Mouse (Mus musculus) hindbrain, embryonic 10.5 days (tissue): ENCODE data around the gene Foxc2. TPM values are rescaled to one million over a fixed set of nuclear protein-coding genes. Genes with fewer than 3 reads are reported as not detected.
"Not testable (repeated sequence)": the region's sequence is repeated elsewhere in the genome, so short reads cannot be mapped to it uniquely, and the experiment has no call there.

ENCODE experiments used
- DNase-seq: peaks from one replicate; pipeline ENCODE4 v3.0.0-alpha.2; 2017; ENCODE audit warnings: low spot score
- H3K27ac ChIP-seq: fragments of 300-500 bp; sonication (generic); 2 replicates; pipeline ENCODE4 v1.5.1; 2016; ENCODE audit warnings: mild to moderate bottlenecking, moderate library complexity
- H3K27me3 ChIP-seq: fragments of 300-500 bp; sonication (generic); 2 replicates; pipeline ENCODE4 v1.6.1; 2016; ENCODE audit warnings: mild to moderate bottlenecking; ENCODE audit not compliant: poor library complexity, insufficient read depth, severe bottlenecking
- H3K36me3 ChIP-seq: fragments of 300-500 bp; sonication (generic); 2 replicates; pipeline ENCODE4 v1.6.1; 2016; ENCODE audit warnings: mild to moderate bottlenecking, moderate library complexity
- H3K4me1 ChIP-seq: fragments of 300-500 bp; sonication (generic); replicated peaks from 2 replicates; pipeline ENCODE4 v1.6.1; 2016; ENCODE audit warnings: mild to moderate bottlenecking
- H3K4me3 ChIP-seq: fragments of 300-500 bp; sonication (generic); 2 replicates; pipeline ENCODE4 v1.5.1; 2016; ENCODE audit warnings: mild to moderate bottlenecking, moderate library complexity
- H3K9me3 ChIP-seq: fragments of 300-500 bp; sonication (generic); 2 replicates; pipeline ENCODE4 v1.6.1; 2016; ENCODE audit warnings: mild to moderate bottlenecking, moderate library complexity
- WGBS: fragments of 180-500 bp; shearing (Covaris S2); methylation state at CpG from one replicate; pipeline ENCODE4 v1.1.7; 2016; 5-methylcytosine and 5-hydroxymethylcytosine counted together
- polyA plus RNA-seq: library from polyadenylated mRNA; unstranded; fragments of >200 nt; fragmentation: Nextera tagmentation; extraction: Ambion mirVana; gene quantifications from 2 replicates; pipeline ENCODE4 v1.2.1, GENCODE M21; 2016

Foxc2 gene
- polyA plus RNA-seq, 1 experiment from 2014 or later, result 13.7 TPM

DNA sequence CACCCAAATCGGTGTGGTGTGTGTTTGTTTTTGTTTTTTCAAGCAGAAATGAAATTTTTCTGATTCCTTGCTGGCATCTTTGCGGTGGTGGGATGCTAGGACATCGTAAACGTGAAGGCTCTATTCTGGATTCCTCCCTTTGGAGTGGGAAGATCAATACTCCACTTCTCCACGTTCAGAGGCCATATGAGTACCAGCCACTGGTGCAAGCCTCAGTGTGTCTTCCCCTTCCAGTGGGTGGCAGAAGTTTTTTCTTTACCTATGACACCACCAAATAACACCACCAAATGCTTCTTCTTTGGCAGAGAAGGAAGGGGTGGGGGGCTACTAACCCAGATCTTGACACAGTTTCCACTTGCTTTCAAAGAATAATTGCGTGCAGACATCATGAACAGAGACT lies 10.2 kb downstream of the Foxc2 start:
- Histone ChIP-seq H3K9me3 (no peaks in the 10 kb centered on the region), H3K27ac (no peak overlapping the region), H3K4me1 (peaks cover 40% of the 10 kb centered on the region), H3K4me3 (peak overlapping the region; percentile 51; the same call in 1 of the 2 replicates), H3K36me3 (no peaks in the 10 kb centered on the region), H3K27me3 (peaks cover 100% of the 10 kb centered on the region)
- 5% methylated on average over 6 of the region's 6 CpGs for WGBS
- DNase-seq, result no peak

DNA sequence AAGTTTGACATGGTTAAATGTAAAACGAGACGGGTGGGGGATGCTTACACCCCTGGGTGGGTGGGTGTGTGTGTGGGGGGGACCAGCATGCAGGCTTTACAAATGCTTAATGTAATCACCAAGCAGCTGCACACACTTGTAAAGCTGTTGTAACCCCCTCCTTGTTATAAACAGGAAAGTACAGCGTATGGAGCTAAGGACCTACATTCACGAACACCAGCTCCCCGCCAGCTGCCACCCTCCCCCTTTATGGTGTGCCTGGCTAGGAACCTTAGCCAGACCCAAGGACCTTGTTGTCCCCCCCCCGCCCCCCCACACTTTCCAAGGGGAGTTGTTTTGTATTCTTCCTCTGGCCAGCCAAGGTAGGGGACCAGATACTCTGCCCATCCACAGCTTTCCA lies 10.7 kb downstream of the Foxc2 start:
- peaks cover 99% of the 10 kb centered on the region for H3K27me3 ChIP-seq
- H3K4me1 ChIP-seq, result peaks cover 40% of the 10 kb centered on the region
- WGBS, result 5% methylated on average over 6 of the region's 6 CpGs
- no peak overlapping the region for H3K4me3 ChIP-seq
- no peaks in the 10 kb centered on the region for H3K9me3 ChIP-seq
- no peaks in the 10 kb centered on the region for H3K36me3 ChIP-seq
- DNase-seq, result peak; percentile 15
- no peak overlapping the region for H3K27ac ChIP-seq

DNA sequence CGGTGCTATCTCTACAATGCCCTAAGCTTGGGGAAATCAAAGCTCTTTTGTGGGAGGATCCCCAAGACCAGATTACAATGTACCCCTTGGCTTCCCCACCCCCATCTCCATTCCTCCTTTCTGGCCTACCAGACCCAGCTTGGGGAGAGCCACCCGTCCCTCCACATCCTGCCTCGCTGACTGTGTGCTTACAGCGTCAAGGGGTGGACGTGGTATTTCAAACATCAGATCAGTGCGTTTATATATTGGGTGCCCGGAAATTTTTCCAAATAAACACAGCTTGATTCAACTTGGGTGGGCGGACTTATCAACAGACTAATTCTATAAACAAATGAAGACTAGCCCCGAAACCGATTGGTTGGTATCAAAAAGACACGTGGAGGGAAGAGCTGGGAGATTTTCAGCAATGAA lies 11.3 kb downstream of the Foxc2 start:
- 3% methylated on average over 11 of the region's 11 CpGs for WGBS
- Histone ChIP-seq H3K4me3 (no peak overlapping the region), H3K9me3 (no peaks in the 10 kb centered on the region), H3K27ac (no peak overlapping the region), H3K27me3 (peaks cover 99% of the 10 kb centered on the region), H3K4me1 (peaks cover 40% of the 10 kb centered on the region), H3K36me3 (no peaks in the 10 kb centered on the region)
- DNase-seq, result peak; percentile 23

DNA sequence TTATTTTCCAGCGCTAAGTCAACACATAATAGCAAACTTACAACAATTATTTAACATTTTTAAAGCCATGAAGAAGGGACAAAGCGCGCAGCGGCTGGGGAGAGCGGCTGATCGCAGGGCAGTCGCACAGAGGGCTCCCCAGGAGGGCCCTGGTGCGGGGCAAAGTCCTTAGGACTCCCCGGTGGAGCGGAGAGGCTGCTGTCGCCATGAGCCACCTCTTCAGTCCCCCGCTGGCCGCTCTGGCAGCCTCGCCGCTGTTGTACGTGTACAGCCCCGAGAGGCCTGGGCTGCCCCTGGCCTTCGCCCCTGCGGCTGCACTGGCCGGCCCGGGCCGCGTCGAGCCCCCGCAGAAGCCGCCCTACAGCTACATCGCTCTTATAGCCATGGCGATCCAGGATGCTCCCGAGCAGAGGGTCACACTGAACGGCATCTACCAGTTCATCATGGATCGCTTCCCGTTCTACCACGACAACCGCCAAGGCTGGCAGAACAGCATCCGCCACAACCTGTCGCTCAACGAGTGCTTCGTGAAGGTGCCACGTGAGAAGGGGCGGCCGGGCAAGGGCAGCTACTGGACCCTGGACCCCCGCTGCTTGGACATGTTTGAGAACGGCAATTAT lies 11.9 kb downstream of the Foxc2 start, which contains the start of gene Foxl1:
TSS of gene Foxl1 (plus strand) at position 185 of the 620 bp plus-strand sequence.
- under 1% methylated on average over 43 of the region's 43 CpGs for WGBS
- peaks cover 37% of the 10 kb centered on the region for H3K4me1 ChIP-seq
- DNase-seq, result no peak
- peak within 1 kb of the TSS; percentile 76; the same call in 1 of the 2 replicates for H3K27ac ChIP-seq
- H3K4me3 ChIP-seq, result peak within 1 kb of the TSS; percentile 37
- no peaks in the 10 kb centered on the region for H3K36me3 ChIP-seq
- no peaks in the 10 kb centered on the region for H3K9me3 ChIP-seq
- H3K27me3 ChIP-seq, result peaks cover 98% of the 10 kb centered on the region

DNA sequence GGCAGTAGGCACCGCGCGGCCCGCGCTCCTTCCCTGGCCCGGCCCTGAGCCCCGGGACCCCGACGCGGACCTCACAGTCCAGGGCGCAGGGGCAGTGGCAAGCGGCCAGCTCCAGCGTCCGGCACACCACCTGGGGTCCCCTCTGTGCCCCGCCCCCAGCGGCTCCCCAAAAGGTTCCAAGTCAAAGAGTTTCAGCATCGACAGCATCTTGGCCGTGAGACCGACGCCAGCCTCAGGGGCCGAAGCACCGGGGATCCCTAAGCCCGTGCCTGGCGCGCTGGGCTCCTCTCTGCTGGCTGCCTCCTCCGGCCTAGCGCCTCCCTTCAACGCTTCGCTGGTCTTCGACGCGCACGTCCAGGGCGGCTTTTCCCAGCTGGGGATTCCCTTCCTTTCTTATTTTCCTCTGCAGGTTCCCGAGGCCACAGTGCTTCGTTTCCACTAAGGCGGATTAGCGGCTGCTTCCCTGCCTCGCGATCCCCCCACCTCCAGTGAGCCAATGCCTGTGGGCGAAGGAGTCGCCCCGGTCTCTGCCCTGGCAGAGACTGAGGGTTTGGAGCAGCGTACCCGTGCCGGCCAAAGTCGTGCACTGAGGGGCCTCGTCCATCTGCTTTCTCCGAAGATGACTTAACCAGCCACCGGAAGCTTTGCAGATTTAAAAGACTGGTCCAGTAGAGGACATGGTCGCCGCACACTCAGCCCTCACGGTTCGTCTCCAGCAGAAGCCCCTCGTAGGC lies 12.7 kb downstream of the Foxc2 start:
- H3K4me3 ChIP-seq, result peak overlapping the region; percentile 37
- H3K27ac ChIP-seq, result peak overlapping the region; percentile 17; the same call in 1 of the 2 replicates
- peaks cover 35% of the 10 kb centered on the region for H3K4me1 ChIP-seq
- WGBS, result 2% methylated on average over 55 of the region's 55 CpGs
- H3K27me3 ChIP-seq, result peaks cover 98% of the 10 kb centered on the region
- H3K9me3 ChIP-seq, result no peaks in the 10 kb centered on the region
- no peaks in the 10 kb centered on the region for H3K36me3 ChIP-seq
- peak; percentile 53 for DNase-seq

DNA sequence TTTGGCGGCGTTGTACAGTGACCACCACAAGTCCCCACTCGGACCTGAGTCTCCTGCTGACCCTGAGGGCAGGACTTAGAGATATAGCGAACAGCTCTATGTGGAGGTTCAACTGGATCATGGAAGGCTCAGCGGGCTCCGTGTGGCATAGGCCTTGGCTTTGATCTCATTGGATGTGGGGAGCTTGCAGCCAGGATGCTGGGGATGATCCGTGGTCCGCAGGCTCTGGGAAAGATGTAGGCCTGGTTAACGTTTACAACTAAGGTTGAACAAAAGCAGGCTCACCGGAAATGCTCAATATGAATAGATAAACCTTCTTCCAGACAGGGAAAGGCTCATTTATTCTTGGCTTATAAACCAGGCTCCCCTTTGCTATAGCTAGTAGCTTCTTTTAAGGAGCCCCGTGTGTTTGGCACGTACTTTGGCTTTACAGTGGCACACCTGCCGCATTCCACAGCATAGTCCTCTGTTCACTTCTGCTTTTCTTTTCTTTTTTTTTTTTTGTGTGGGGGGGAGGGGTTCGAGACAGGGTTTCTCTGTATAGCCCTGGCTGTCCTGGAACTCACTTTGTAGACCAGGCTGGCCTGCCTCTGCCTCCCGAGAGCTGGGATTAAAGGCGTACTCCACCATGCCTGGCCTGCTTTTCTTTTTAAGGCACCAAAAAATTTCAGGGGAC lies 13.4 kb downstream of the Foxc2 start:
- H3K4me1 ChIP-seq, result peaks cover 35% of the 10 kb centered on the region
- DNase-seq, result no peak
- 21% methylated on average over 16 of the region's 16 CpGs for WGBS
- peaks cover 98% of the 10 kb centered on the region for H3K27me3 ChIP-seq
- H3K36me3 ChIP-seq, result no peaks in the 10 kb centered on the region
- peak overlapping the region; percentile 37; the same call in 1 of the 2 replicates for H3K4me3 ChIP-seq
- H3K9me3 ChIP-seq, result no peaks in the 10 kb centered on the region
- H3K27ac ChIP-seq, result no peak overlapping the region

DNA sequence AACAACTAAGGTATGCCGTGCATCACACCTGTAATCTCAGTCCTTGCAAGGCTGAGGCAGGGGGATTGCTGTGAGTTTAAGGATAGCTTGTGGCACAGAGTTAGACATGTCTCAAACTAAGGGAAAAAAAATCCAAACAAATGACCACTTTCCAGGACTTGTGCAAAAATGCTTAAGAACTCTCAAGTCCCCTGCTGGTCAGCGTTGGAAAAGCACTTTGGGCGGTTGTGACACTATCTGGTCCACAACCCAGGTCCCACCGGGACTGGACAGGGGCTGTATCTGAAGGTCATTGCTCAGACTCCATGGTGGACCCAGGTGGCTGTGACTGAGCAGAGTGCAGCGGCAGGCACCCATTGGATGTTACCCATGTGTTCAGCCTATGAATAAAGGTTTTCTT lies 14.6 kb downstream of the Foxc2 start:
- Histone ChIP-seq H3K27ac (no peak overlapping the region), H3K9me3 (no peaks in the 10 kb centered on the region), H3K4me1 (peaks cover 24% of the 10 kb centered on the region), H3K36me3 (no peaks in the 10 kb centered on the region), H3K27me3 (peaks cover 91% of the 10 kb centered on the region), H3K4me3 (no peak overlapping the region)
- DNase-seq, result peak; percentile 44
- 35% methylated on average over 5 of the region's 5 CpGs for WGBS

- Histone ChIP-seq H3K36me3 (no peaks in the 10 kb centered on the region), H3K27me3 (peaks cover 65% of the 10 kb centered on the region), H3K4me3 (no peak overlapping the region), H3K4me1 (peaks cover 13% of the 10 kb centered on the region), H3K27ac (no peak overlapping the region), H3K9me3 (peaks cover 9% of the 10 kb centered on the region)
- 68% methylated on average over 5 of the region's 5 CpGs for WGBS
- DNase-seq, result no peak
Observed at GRCm38 (mm10) chr8:121132961-121133513, 17.1 kb downstream of the Foxc2 start.

GRCm38 (mm10) chr8:121134102-121134501 lies 18.1 kb downstream of the Foxc2 start:
- H3K27ac ChIP-seq, result no peak overlapping the region
- no peak overlapping the region for H3K4me3 ChIP-seq
- peaks cover 14% of the 10 kb centered on the region for H3K9me3 ChIP-seq
- H3K36me3 ChIP-seq, result no peaks in the 10 kb centered on the region
- no peak for DNase-seq
- peaks cover 2% of the 10 kb centered on the region; the same call in 1 of the 2 replicates for H3K4me1 ChIP-seq
- 87% methylated on average over 10 of the region's 10 CpGs for WGBS
- H3K27me3 ChIP-seq, result peaks cover 55% of the 10 kb centered on the region

GRCm38 (mm10) chr8:121134512-121134911 lies 18.5 kb downstream of the Foxc2 start:
- H3K27me3 ChIP-seq, result peaks cover 51% of the 10 kb centered on the region
- DNase-seq, result no peak
- peaks cover 14% of the 10 kb centered on the region for H3K9me3 ChIP-seq
- no peaks in the 10 kb centered on the region for H3K36me3 ChIP-seq
- H3K4me3 ChIP-seq, result no peak overlapping the region
- no peaks in the 10 kb centered on the region for H3K4me1 ChIP-seq
- H3K27ac ChIP-seq, result no peak overlapping the region
- 88% methylated on average over 11 of the region's 11 CpGs for WGBS

DNA sequence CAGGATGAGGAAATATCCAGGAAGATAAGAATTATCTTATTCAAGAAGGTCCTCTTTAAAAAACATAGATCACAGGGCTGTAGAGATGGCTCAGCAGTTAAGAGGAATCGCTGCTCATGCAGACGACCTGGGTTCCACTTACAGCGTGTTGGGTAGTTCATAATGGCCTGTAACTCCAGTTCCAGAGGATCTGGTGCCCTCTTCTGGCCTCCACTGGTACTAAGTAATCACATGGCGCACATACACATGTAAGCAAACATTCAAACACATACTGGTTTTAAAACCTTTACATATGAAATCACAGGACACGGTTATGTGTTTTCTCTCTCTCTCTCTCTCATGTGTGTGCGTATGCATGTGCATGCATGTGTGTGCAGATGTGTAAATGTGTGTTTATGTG lies 20.9 kb downstream of the Foxc2 start:
- no peaks in the 10 kb centered on the region for H3K4me1 ChIP-seq
- no peak overlapping the region for H3K27ac ChIP-seq
- H3K4me3 ChIP-seq, result no peak overlapping the region
- WGBS, result 93% methylated on average over 6 of the region's 6 CpGs
- peaks cover 28% of the 10 kb centered on the region for H3K27me3 ChIP-seq
- no peak for DNase-seq
- peaks cover 14% of the 10 kb centered on the region for H3K9me3 ChIP-seq
- H3K36me3 ChIP-seq, result no peaks in the 10 kb centered on the region

DNA sequence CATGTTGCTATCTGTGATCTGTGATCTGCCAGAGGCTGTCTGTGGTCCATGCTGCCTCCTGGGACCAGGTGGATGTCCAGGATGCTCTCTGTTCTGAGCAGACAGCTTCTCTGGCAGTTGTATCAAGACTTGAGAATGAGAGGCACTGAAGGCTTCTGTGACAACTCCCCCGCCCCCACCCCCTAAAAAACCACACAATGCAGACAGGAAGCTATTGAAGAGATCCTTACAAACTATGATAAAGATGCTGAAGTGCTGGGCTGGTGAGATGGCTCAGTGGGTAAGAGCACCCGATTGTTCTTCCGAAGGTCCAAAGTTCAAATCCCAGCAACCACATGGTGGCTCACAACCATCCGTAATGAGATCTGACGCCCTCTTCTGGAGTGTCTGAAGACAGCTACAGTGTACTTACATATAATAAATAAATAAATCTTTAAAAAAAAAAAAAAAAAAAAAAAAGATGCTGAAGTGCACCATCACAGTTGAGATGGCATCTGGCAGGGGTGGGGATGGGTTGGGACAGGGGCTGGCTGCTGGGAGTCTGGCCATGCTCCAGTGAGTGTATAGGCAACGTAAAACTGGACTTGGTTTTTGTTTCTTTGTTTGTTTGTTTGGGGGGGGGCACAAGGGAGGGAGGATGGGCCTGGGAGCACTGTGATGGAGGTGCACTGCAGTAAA lies 29.6 kb downstream of the Foxc2 start:
- not testable (repeated sequence) for H3K9me3 ChIP-seq, H3K36me3 ChIP-seq, DNase-seq, H3K4me3 ChIP-seq, H3K4me1 ChIP-seq, H3K27ac ChIP-seq
- peaks cover 35% of the 10 kb centered on the region for H3K27me3 ChIP-seq
- 78% methylated on average over 5 of the region's 6 CpGs for WGBS
